Mouse (Mus musculus) thymus, adult 2 months (tissue): ENCODE data around the gene Alox5.

Experiments used
- CTCF ChIP-seq: fragments of 200-500 bp; IDR thresholded peaks from 2 replicates; pipeline ENCODE4 v1.5.1; 2012; ENCODE audit warnings: mild to moderate bottlenecking, control low read depth, low read length, moderate library complexity, borderline replicate concordance; ENCODE audit not compliant: control insufficient read depth, poor library complexity, insufficient read depth; ENCODE audit errors: extremely low read depth
- POLR2A ChIP-seq: fragments of 200-500 bp; IDR thresholded peaks from 2 replicates; pipeline ENCODE4 v1.6.1; 2012; ENCODE audit warnings: mild to moderate bottlenecking, low read length, control low read depth, moderate library complexity; ENCODE audit not compliant: control insufficient read depth, poor library complexity, insufficient read depth; ENCODE audit errors: extremely low read depth

- no peak for TF ChIP-seq CTCF
- TF ChIP-seq POLR2A: no peak
Measured at GRCm38 (mm10) chr6:116374618-116375017, 86.4 kb downstream of the Alox5 start.
